Mouse (Mus musculus) ES-Bruce4 (cell line): Measurements from ENCODE around the gene Snx25. TPM values are rescaled to one million over a fixed set of nuclear protein-coding genes. Genes with fewer than 3 reads are reported as not detected.

Experiments
- H3K27ac ChIP-seq: 2 replicates; pipeline ENCODE4 v1.5.1; 2012; ENCODE audit warnings: low read length, inconsistent platforms; ENCODE audit not compliant: insufficient read depth
- H3K27me3 ChIP-seq: 2 replicates; pipeline ENCODE4 v1.6.1; 2012; ENCODE audit warnings: mild to moderate bottlenecking, low read length, inconsistent platforms; ENCODE audit not compliant: control insufficient read depth, poor library complexity, insufficient read depth, severe bottlenecking
- H3K36me3 ChIP-seq: 2 replicates; pipeline ENCODE4 v1.6.1; 2012; ENCODE audit warnings: inconsistent platforms, mild to moderate bottlenecking, low read length, moderate library complexity; ENCODE audit not compliant: control insufficient read depth, poor library complexity, insufficient read depth, severe bottlenecking
- H3K4me1 ChIP-seq: one replicate; pipeline ENCODE4 v1.8.1; 2011; ENCODE audit warnings: low read length; ENCODE audit not compliant: control insufficient read depth, insufficient read depth
- H3K4me3 ChIP-seq: 2 replicates; pipeline ENCODE4 v1.5.1; 2011; ENCODE audit warnings: low read depth, mild to moderate bottlenecking, low read length
- H3K9ac ChIP-seq: 2 replicates; pipeline ENCODE4 v1.6.1; 2012; ENCODE audit warnings: low read depth, mild to moderate bottlenecking, inconsistent platforms; ENCODE audit not compliant: poor library complexity, severe bottlenecking
- H3K9me3 ChIP-seq: replicated peaks from 2 replicates; pipeline ENCODE4 v1.6.1; 2012; ENCODE audit warnings: mild to moderate bottlenecking, low read length, inconsistent platforms; ENCODE audit not compliant: control insufficient read depth, poor library complexity, insufficient read depth, severe bottlenecking
- CTCF ChIP-seq: IDR thresholded peaks from one replicate; pipeline ENCODE4 v1.8.1; 2011; ENCODE audit warnings: low read depth, low read length
- EP300 ChIP-seq: IDR thresholded peaks from 2 replicates; pipeline ENCODE4 v1.6.1; 2011; ENCODE audit warnings: low read depth, low read length; ENCODE audit not compliant: insufficient read depth
- POLR2A ChIP-seq: IDR thresholded peaks from one replicate; pipeline ENCODE4 v1.8.1; 2011; ENCODE audit warnings: low read length; ENCODE audit not compliant: insufficient read depth
- polyA plus RNA-seq: library from polyadenylated mRNA; stranded (reverse); fragments of >200 nt; gene quantifications from 2 replicates; pipeline ENCODE4 v1.2.4, GENCODE M21; 2011; ENCODE audit warnings: low read depth; ENCODE audit not compliant: missing spikeins, insufficient read depth, insufficient read length

Snx25 gene
- polyA plus RNA-seq, 1 experiment = 8.6 TPM

DNA sequence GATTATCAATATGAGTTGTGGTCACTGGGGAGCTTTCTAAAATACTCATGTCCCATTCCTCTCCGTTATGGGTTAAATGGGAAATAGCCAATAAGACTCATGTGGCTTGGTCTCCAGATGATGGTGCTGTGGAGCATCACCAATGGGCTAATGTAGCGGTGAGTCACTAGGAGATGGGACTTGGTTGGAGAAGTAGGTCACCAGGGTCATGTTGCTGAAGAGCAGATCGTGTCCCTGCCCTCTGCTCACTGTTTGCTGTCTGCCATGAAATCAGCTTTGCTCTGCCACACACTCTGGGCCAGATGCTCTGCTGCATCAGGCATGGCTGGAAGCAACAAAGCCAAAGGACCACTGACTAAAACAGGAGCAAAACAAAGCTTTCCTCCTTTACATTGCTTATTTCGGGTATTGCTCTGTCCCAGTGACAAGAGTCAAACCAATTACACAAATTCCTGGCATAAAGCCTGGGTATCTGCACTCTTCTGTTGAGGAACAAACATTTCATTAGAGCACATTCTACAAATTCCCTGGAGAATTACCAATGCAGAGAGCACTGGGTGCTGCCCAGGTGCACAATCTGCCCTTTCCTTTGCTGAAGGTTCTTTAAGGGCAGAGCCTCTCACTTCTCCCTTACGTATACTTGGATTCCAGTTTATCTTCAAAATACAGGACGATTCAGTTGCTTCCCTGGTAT lies 59.1 kb downstream of the Snx25 start:
- Histone ChIP-seq H3K36me3 (no peaks in the 10 kb centered on the region), H3K27me3 (no peaks in the 10 kb centered on the region), H3K4me3 (no peak overlapping the region), H3K9me3 (no peaks in the 10 kb centered on the region), H3K9ac (no peak overlapping the region), H3K27ac (no peak overlapping the region), H3K4me1 (no peaks in the 10 kb centered on the region)
- TF ChIP-seq EP300 = no peak
- no peak for TF ChIP-seq POLR2A
- TF ChIP-seq CTCF = no peak

DNA sequence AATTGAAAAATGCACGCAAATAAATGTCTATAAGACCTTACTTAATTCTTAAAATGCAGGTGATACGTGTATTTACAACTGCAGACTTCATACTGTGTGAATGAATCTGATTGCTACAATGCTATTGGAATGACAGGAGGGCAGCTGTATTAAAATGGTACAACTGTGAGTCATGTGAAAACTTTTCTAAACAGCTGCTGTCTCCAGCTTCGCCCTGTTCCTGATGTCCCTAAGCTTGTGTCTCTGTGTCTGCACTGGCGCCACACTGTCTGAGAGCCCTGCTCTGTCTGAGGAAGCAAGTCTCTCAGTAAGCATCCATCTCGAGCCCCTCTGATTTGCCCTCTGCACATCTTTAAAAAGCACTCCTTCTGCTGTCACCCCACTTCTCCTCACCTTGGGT lies 68.8 kb downstream of the Snx25 start:
- Histone ChIP-seq H3K27me3 (no peaks in the 10 kb centered on the region), H3K9me3 (no peaks in the 10 kb centered on the region), H3K4me1 (no peaks in the 10 kb centered on the region), H3K4me3 (no peak overlapping the region), H3K9ac (no peak overlapping the region), H3K36me3 (no peaks in the 10 kb centered on the region), H3K27ac (no peak overlapping the region)
- TF ChIP-seq POLR2A (no peak), EP300 (no peak), CTCF (no peak)

GRCm38 (mm10) chr8:46081030-46081429 lies 70.9 kb downstream of the Snx25 start:
- no peaks in the 10 kb centered on the region for H3K4me1 ChIP-seq
- no peaks in the 10 kb centered on the region for H3K36me3 ChIP-seq
- TF ChIP-seq EP300 = no peak
- TF ChIP-seq POLR2A = no peak
- no peak for TF ChIP-seq CTCF
- H3K9ac ChIP-seq = no peak overlapping the region
- H3K27ac ChIP-seq = no peak overlapping the region
- H3K9me3 ChIP-seq = no peaks in the 10 kb centered on the region
- no peak overlapping the region for H3K4me3 ChIP-seq
- no peaks in the 10 kb centered on the region for H3K27me3 ChIP-seq

- H3K4me1 ChIP-seq = no peaks in the 10 kb centered on the region
- H3K9me3 ChIP-seq = no peaks in the 10 kb centered on the region
- H3K9ac ChIP-seq = no peak overlapping the region
- no peak for TF ChIP-seq CTCF
- no peak for TF ChIP-seq POLR2A
- no peak for TF ChIP-seq EP300
- no peaks in the 10 kb centered on the region for H3K27me3 ChIP-seq
- H3K4me3 ChIP-seq = no peak overlapping the region
- no peak overlapping the region for H3K27ac ChIP-seq
- H3K36me3 ChIP-seq = no peaks in the 10 kb centered on the region
Observed at GRCm38 (mm10) chr8:46078866-46079265, 73.1 kb downstream of the Snx25 start.

- Histone ChIP-seq H3K4me3 (no peak overlapping the region), H3K36me3 (no peaks in the 10 kb centered on the region), H3K27me3 (no peaks in the 10 kb centered on the region), H3K9me3 (no peaks in the 10 kb centered on the region), H3K9ac (no peak overlapping the region), H3K4me1 (no peaks in the 10 kb centered on the region), H3K27ac (no peak overlapping the region)
- TF ChIP-seq EP300 = no peak
- TF ChIP-seq POLR2A = no peak
- TF ChIP-seq CTCF = no peak
Observed at GRCm38 (mm10) chr8:46075223-46075622, 76.7 kb downstream of the Snx25 start.

DNA sequence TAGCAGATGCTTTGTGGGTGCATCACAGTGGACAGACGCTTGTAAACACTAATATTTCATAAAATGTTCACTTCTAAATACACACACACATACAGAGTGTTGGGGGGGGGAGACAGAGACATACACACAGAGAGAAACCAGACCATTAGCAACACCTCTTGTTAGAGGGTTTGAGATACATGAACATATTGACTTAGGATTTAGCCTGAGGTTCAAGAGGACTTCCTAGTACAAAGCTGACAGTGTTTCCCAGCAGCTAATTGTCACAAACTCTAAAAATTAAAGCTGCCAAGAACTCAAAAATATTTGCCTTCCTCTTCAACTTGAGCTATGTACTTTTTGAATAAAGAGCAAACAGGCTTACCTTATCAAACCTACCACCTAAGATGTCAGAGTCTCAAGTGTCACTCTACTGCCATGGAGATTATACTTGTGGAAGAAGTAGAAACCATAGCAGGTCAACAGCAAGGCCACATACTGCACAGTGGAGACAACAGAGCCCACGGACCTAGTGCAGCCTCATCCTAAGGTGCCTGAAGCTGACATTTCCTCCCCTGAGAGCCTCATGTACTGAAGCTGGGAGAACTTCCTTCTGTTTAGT lies 78.3 kb downstream of the Snx25 start:
- H3K9me3 ChIP-seq = no peaks in the 10 kb centered on the region
- H3K4me3 ChIP-seq = no peak overlapping the region
- no peak for TF ChIP-seq EP300
- no peak for TF ChIP-seq POLR2A
- no peak for TF ChIP-seq CTCF
- no peaks in the 10 kb centered on the region for H3K36me3 ChIP-seq
- H3K4me1 ChIP-seq = no peaks in the 10 kb centered on the region
- H3K9ac ChIP-seq = no peak overlapping the region
- no peak overlapping the region for H3K27ac ChIP-seq
- H3K27me3 ChIP-seq = no peaks in the 10 kb centered on the region
